Mouse (Mus musculus) heart, embryonic 14.5 days (tissue): ENCODE measurements around the gene Acox1. TPM values are rescaled to one million over a fixed set of nuclear protein-coding genes. Genes with fewer than 3 reads are reported as not detected.

Experiments used
- ATAC-seq: fragments of 200-750 bp; cut with Nextera tagmentation; 2 replicates; pipeline ENCODE4 v1.8.0; 2017; ENCODE audit warnings: low read depth, moderate TSS enrichment; ENCODE audit not compliant: insufficient number of reproducible peaks, insufficient read depth, low FRiP score
- H3K27ac ChIP-seq, 2 experiments: fragments of 200-500 bp in 1 of 2; fragments of 300-500 bp in 1 of 2; sonication (generic) in 1 of 2; replicated peaks in 1 of 2; 2 replicates each; pipeline ENCODE4 v1.5.1; 2012 to 2014; ENCODE audit warnings: low read depth in 2 of 2, low read length in 2 of 2, control low read depth in 1 of 2, mild to moderate bottlenecking in 1 of 2, mixed read lengths in 1 of 2; ENCODE audit not compliant: control insufficient read depth in 1 of 2, insufficient read depth in 1 of 2
- H3K27me3 ChIP-seq: fragments of 300-500 bp; sonication (generic); 2 replicates; pipeline ENCODE4 v1.6.1; 2014; ENCODE audit warnings: mild to moderate bottlenecking, low read length, control low read depth; ENCODE audit not compliant: control insufficient read depth, insufficient read depth
- H3K36me3 ChIP-seq: fragments of 300-500 bp; sonication (generic); 2 replicates; pipeline ENCODE4 v1.6.1; 2014; ENCODE audit warnings: mild to moderate bottlenecking, control low read depth, low read length, mixed read lengths; ENCODE audit not compliant: control insufficient read depth, insufficient read depth
- H3K4me1 ChIP-seq, 2 experiments: fragments of 200-500 bp in 1 of 2; fragments of 300-500 bp in 1 of 2; sonication (generic) in 1 of 2; 2 replicates each; pipeline ENCODE4 v1.6.1; 2012 to 2014; ENCODE audit warnings: low read length in 2 of 2, control low read depth in 1 of 2, mixed read lengths in 1 of 2; ENCODE audit not compliant: control insufficient read depth in 2 of 2, insufficient read depth in 2 of 2
- H3K4me2 ChIP-seq: fragments of 300-500 bp; sonication (generic); 2 replicates; pipeline ENCODE4 v1.6.1; 2014; ENCODE audit warnings: mild to moderate bottlenecking, low read length
- H3K4me3 ChIP-seq, 2 experiments: fragments of 200-500 bp in 1 of 2; fragments of 300-500 bp in 1 of 2; sonication (generic) in 1 of 2; 2 replicates each; pipeline ENCODE4 v1.5.1; 2012 to 2014; ENCODE audit warnings: low read length in 2 of 2, mild to moderate bottlenecking in 2 of 2, control low read depth in 1 of 2, low read depth in 1 of 2, moderate library complexity in 1 of 2; ENCODE audit not compliant: control insufficient read depth in 1 of 2, insufficient read depth in 1 of 2
- H3K9ac ChIP-seq: fragments of 300-500 bp; sonication (generic); 2 replicates; pipeline ENCODE4 v1.6.1; 2014; ENCODE audit warnings: mild to moderate bottlenecking, low read length
- H3K9me3 ChIP-seq: fragments of 300-500 bp; sonication (generic); 2 replicates; pipeline ENCODE4 v1.6.1; 2016; ENCODE audit warnings: low read length, control low read depth; ENCODE audit not compliant: control insufficient read depth
- WGBS: fragments of 180-500 bp; shearing (Covaris S2); extraction: QIAGEN DNeasy Blood & Tissue Kit; methylation state at CpG from one replicate; pipeline ENCODE4 v1.1.7; 2014; 5-methylcytosine and 5-hydroxymethylcytosine counted together
- polyA plus RNA-seq: library from polyadenylated mRNA; unstranded; fragments of >200 nt; fragmentation: Nextera tagmentation; extraction: Ambion mirVana; gene quantifications from 2 replicates; pipeline ENCODE4 v1.2.1, GENCODE M21; 2014

Acox1 gene
- polyA plus RNA-seq, result 36.8 and 39.6 TPM in 2 replicates

GRCm38 (mm10) chr11:116198639-116199531 is at the start of gene Acox1, which contains the start of gene Ten1:
Acox1 (minus strand) TSS chr11:116199045.
Ten1 (plus strand) TSS chr11:116198855.
- Histone ChIP-seq H3K27me3 (no peaks in the 10 kb centered on the region), H3K4me1 (peaks cover 4 to 9% of the 10 kb centered on the region in 2 experiments; a peak in 3 of 4 replicates), H3K9me3 (no peaks in the 10 kb centered on the region), H3K27ac (peak within 1 kb of the TSS; percentile 95 to 98), H3K4me2 (peak within 1 kb of the TSS; percentile 82), H3K4me3 (peak within 1 kb of the TSS; percentile 71 to 79), H3K36me3 (peaks cover 19% of the 10 kb centered on the region), H3K9ac (peak within 1 kb of the TSS; percentile 87)
- 1% methylated on average over 61 of the region's 62 CpGs for WGBS
- peak; percentile 97 for ATAC-seq

- H3K4me1 ChIP-seq, result peaks cover 6 to 8% of the 10 kb centered on the region in 2 experiments; a peak in 2 of 4 replicates
- no peak for ATAC-seq
- no peak overlapping the region for H3K9ac ChIP-seq
- no peak overlapping the region for H3K27ac ChIP-seq
- H3K9me3 ChIP-seq, result no peaks in the 10 kb centered on the region
- H3K36me3 ChIP-seq, result peaks cover 96% of the 10 kb centered on the region
- H3K27me3 ChIP-seq, result no peaks in the 10 kb centered on the region
- no peak overlapping the region for H3K4me3 ChIP-seq
- WGBS, result 85% methylated on average over 14 of the region's 14 CpGs
- no peak overlapping the region for H3K4me2 ChIP-seq
Measured at GRCm38 (mm10) chr11:116247502-116248222, 48.8 kb upstream of the Acox1 start.

- no peaks in the 10 kb centered on the region for H3K4me1 ChIP-seq
- H3K27ac ChIP-seq, result no peak overlapping the region
- H3K4me2 ChIP-seq, result no peak overlapping the region
- WGBS, result 81% methylated on average over 6 of the region's 6 CpGs
- peaks cover 76% of the 10 kb centered on the region for H3K36me3 ChIP-seq
- no peak overlapping the region for H3K4me3 ChIP-seq
- no peak for ATAC-seq
- H3K27me3 ChIP-seq, result no peaks in the 10 kb centered on the region
- H3K9me3 ChIP-seq, result no peaks in the 10 kb centered on the region
- H3K9ac ChIP-seq, result no peak overlapping the region
Measured at GRCm38 (mm10) chr11:116245616-116246015, 46.8 kb upstream of the Acox1 start.

- Histone ChIP-seq H3K9me3 (no peaks in the 10 kb centered on the region), H3K9ac (no peak overlapping the region), H3K4me3 (no peak overlapping the region), H3K4me2 (no peak overlapping the region), H3K36me3 (peaks cover 66% of the 10 kb centered on the region), H3K4me1 (no peaks in the 10 kb centered on the region), H3K27me3 (no peaks in the 10 kb centered on the region), H3K27ac (no peak overlapping the region)
- ATAC-seq, result no peak
- WGBS, result 80% methylated on average over 8 of the region's 8 CpGs
Measured at GRCm38 (mm10) chr11:116244580-116244979, 45.7 kb upstream of the Acox1 start.

- Histone ChIP-seq H3K27ac (no peak overlapping the region), H3K27me3 (peaks cover 19% of the 10 kb centered on the region), H3K4me2 (no peak overlapping the region), H3K4me1 (no peaks in the 10 kb centered on the region; a peak in 1 of 4 replicates), H3K36me3 (peaks cover 38% of the 10 kb centered on the region), H3K9ac (no peak overlapping the region), H3K4me3 (no peak overlapping the region), H3K9me3 (no peaks in the 10 kb centered on the region)
- no peak for ATAC-seq
- WGBS, result 65% methylated on average over 12 of the region's 12 CpGs
Measured at GRCm38 (mm10) chr11:116241744-116242235, 42.9 kb upstream of the Acox1 start.

GRCm38 (mm10) chr11:116239797-116240196 is 41.0 kb upstream of the Acox1 start:
- WGBS, result 28% methylated on average over 7 of the region's 7 CpGs
- H3K9me3 ChIP-seq, result no peaks in the 10 kb centered on the region
- H3K4me3 ChIP-seq, result no peak overlapping the region
- no peak overlapping the region for H3K4me2 ChIP-seq
- H3K4me1 ChIP-seq, result no peaks in the 10 kb centered on the region; a peak in 1 of 4 replicates
- H3K27ac ChIP-seq, result no peak overlapping the region
- peaks cover 35% of the 10 kb centered on the region for H3K27me3 ChIP-seq
- no peak for ATAC-seq
- H3K36me3 ChIP-seq, result peaks cover 18% of the 10 kb centered on the region
- no peak overlapping the region for H3K9ac ChIP-seq

GRCm38 (mm10) chr11:116237742-116238395 is 39.0 kb upstream of the Acox1 start, which contains the start of gene Evpl:
Evpl (minus strand) TSS chr11:116238077.
- peak; percentile 45; the same call in 1 of the 2 replicates for ATAC-seq
- Histone ChIP-seq H3K36me3 (no peaks in the 10 kb centered on the region), H3K4me1 (no peaks in the 10 kb centered on the region; a peak in 1 of 4 replicates), H3K4me3 (peak within 1 kb of the TSS; percentile 2 to 18; a peak in 1 of 4 replicates), H3K9ac (no peak within 1 kb of the TSS), H3K9me3 (no peaks in the 10 kb centered on the region), H3K4me2 (peak within 1 kb of the TSS; percentile 51), H3K27me3 (peaks cover 50% of the 10 kb centered on the region), H3K27ac (no peak within 1 kb of the TSS)
- WGBS, result 13% methylated on average over 28 of the region's 31 CpGs
